Mouse (Mus musculus) cerebellum, adult 2 months (tissue): ENCODE results near the gene Scaper.

Source experiments
- CTCF ChIP-seq: fragments of 200-500 bp; IDR thresholded peaks from 2 replicates; pipeline ENCODE4 v1.5.1; 2011; ENCODE audit warnings: low read depth, mild to moderate bottlenecking, control low read depth, low read length, moderate library complexity, borderline replicate concordance; ENCODE audit not compliant: insufficient read depth
- POLR2A ChIP-seq: fragments of 200-500 bp; IDR thresholded peaks from 2 replicates; pipeline ENCODE4 v1.6.1; 2011; ENCODE audit warnings: low read length, control low read depth, borderline replicate concordance; ENCODE audit not compliant: insufficient read depth

- TF ChIP-seq CTCF, result no peak
- TF ChIP-seq POLR2A, result no peak
Observed at GRCm38 (mm10) chr9:55510651-55511235, 427.2 kb downstream of the Scaper start.
